Mouse (Mus musculus): ENCODE data around the gene Jmjd1c. TPM values are rescaled to one million over a fixed set of nuclear protein-coding genes. Genes with fewer than 3 reads are reported as not detected.

Jmjd1c gene
- total and polyA plus RNA-seq, 3 experiments, result 8.5 to 36.8 (median 34.5) TPM

DNA sequence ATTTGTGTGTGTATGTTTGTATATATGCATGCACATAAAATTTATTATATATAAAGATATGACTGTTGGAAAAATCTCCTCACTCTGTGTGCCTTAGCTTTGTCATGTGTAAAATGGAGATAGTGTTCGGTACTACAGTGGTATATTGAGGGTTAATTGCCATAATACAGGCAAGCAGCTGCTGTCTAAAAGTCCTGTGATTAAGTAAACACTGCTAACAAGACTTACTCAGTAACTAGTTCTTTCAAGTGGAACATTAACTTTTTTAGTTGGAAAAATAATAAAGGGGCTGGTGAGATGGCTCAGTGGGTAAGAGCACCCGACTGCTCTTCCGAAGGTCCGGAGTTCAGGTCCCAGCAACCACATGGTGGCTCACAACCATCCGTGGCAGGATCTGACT is 116.1 kb downstream of the Jmjd1c start:
- Histone ChIP-seq H3K9ac (ENCODE audit: low read depth, low read length) (no peak overlapping the region), H3K4me3 (no peak overlapping the region), H3K27ac (no peak overlapping the region), H3K79me2 (replicated peaks; ENCODE audit: control insufficient read depth, insufficient read depth, low read length) (peaks cover 11% of the 10 kb centered on the region; the same call in 1 of the 2 replicates), H3K36me3 (ENCODE audit: control insufficient read depth, insufficient read depth, low read length) (peaks cover 25% of the 10 kb centered on the region), H3K4me1 (ENCODE audit: control insufficient read depth, insufficient read depth, low read length) (peaks cover 19% of the 10 kb centered on the region), H3K27me3 (ENCODE audit: control insufficient read depth, insufficient read depth, low read length) (no peaks in the 10 kb centered on the region)
- intact Hi-C loops (cut with DNase I), result no loop called here
- 96% methylated on average over 5 of the region's 5 CpGs for WGBS
- no peak for DNase-seq
- TF ChIP-seq POLR2A (IDR thresholded peaks at IDR 0.05; ENCODE audit: insufficient read depth, low read depth, low read length), result no peak
- TF ChIP-seq CTCF (IDR thresholded peaks at IDR 0.05), result no peak
- TF ChIP-seq EP300 (IDR thresholded peaks at IDR 0.05; ENCODE audit: insufficient read depth, low read depth, low read length), result no peak

DNA sequence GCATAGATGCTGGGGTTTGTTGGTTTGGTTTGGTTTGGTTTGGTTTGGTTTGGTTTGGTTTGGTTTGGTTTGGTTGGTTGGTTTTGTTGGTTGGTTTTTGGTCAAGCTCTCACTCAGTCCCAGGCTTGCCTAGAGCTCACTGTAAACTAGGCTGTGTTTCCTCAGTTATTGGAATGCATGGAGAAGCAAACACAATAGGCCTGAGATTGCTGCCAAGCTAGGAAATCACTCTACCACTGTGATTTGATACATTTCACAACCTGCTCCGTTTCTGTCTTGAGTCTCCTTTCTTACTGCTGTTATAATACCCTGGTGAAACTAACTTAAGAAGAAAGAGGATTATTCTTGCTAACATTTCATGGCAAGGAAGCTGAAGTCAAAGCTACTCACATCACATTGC is 117.8 kb downstream of the Jmjd1c start:
- H3K9ac ChIP-seq (ENCODE audit: low read depth, low read length), result no peak overlapping the region
- peaks cover 18% of the 10 kb centered on the region for H3K36me3 ChIP-seq (ENCODE audit: control insufficient read depth, insufficient read depth, low read length)
- no peak for TF ChIP-seq POLR2A (IDR thresholded peaks at IDR 0.05; ENCODE audit: insufficient read depth, low read depth, low read length)
- TF ChIP-seq CTCF (IDR thresholded peaks at IDR 0.05), result no peak
- no peak for TF ChIP-seq EP300 (IDR thresholded peaks at IDR 0.05; ENCODE audit: insufficient read depth, low read depth, low read length)
- DNase-seq, result no peak
- intact Hi-C loops (cut with DNase I), result no loop called here
- peaks cover 9% of the 10 kb centered on the region; the same call in 1 of the 2 replicates for H3K79me2 ChIP-seq (replicated peaks; ENCODE audit: control insufficient read depth, insufficient read depth, low read length)
- H3K4me3 ChIP-seq, result no peak overlapping the region
- H3K4me1 ChIP-seq (ENCODE audit: control insufficient read depth, insufficient read depth, low read length), result peaks cover 17% of the 10 kb centered on the region
- WGBS, result 6% methylated on average over 1 of the region's 1 CpGs
- no peaks in the 10 kb centered on the region for H3K27me3 ChIP-seq (ENCODE audit: control insufficient read depth, insufficient read depth, low read length)
- H3K27ac ChIP-seq, result no peak overlapping the region

DNA sequence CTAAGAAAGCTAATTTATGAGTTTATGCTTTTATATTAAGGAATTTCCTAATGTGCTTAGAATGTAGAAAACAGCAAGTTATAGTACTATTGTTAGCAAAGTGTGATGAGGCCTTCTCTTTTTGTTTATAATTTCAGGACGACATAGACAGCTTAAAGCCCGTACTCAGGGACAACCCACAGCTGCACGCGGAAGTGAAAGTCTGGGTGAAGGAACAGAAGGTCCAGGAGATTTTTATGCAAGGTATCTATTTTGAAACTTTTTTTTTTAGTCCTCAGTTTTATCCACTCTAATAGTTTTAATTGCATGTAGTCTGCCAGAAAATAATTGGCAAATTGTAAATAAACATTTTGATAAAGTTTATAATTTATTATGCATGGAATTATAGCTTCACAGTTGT is 119.2 kb downstream of the Jmjd1c start:
- Histone ChIP-seq H3K27me3 (ENCODE audit: control insufficient read depth, insufficient read depth, low read length) (no peaks in the 10 kb centered on the region), H3K9ac (ENCODE audit: low read depth, low read length) (no peak overlapping the region), H3K79me2 (replicated peaks; ENCODE audit: control insufficient read depth, insufficient read depth, low read length) (peaks cover 7% of the 10 kb centered on the region; the same call in 1 of the 2 replicates), H3K4me3 (no peak overlapping the region), H3K27ac (no peak overlapping the region; the same call in 1 of the 2 replicates), H3K4me1 (ENCODE audit: control insufficient read depth, insufficient read depth, low read length) (peaks cover 14% of the 10 kb centered on the region), H3K36me3 (ENCODE audit: control insufficient read depth, insufficient read depth, low read length) (peaks cover 25% of the 10 kb centered on the region)
- DNase-seq, result no peak
- intact Hi-C loops (cut with DNase I), result loop anchor here (5.0 kb wide), 1 partner anchor 363 kb away; no protein-coding TSS in a partner anchor
- TF ChIP-seq EP300 (IDR thresholded peaks at IDR 0.05; ENCODE audit: insufficient read depth, low read depth, low read length) (no peak), POLR2A (IDR thresholded peaks at IDR 0.05; ENCODE audit: insufficient read depth, low read depth, low read length) (no peak), CTCF (IDR thresholded peaks at IDR 0.05) (no peak)
- 61% methylated on average over 4 of the region's 4 CpGs for WGBS

DNA sequence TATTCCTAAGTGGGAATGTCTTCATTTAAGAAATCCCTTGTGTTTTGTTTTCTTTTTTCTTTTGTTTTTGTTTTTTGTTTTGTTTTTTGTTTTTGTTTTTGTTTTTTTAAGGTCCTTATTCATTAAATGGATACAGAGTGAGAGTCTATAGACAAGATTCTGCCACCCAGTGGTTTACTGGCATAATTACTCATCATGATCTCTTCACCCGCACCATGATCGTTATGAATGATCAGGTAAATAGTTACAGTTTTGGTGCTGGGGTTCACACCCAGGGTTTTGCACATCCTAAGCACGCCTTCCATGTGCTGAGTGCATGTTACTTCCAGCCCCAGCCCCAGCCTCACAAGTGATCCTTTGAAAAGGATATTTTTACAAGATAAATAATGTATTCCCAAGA is 120.9 kb downstream of the Jmjd1c start:
- H3K9ac ChIP-seq (ENCODE audit: low read depth, low read length), result no peak overlapping the region
- no peak overlapping the region for H3K4me3 ChIP-seq
- intact Hi-C loops (cut with DNase I), result loop anchor here (2.0 to 5.0 kb wide), 2 partner anchors 308 to 365 kb away; no protein-coding TSS in a partner anchor
- 67% methylated on average over 3 of the region's 3 CpGs for WGBS
- peaks cover 7% of the 10 kb centered on the region; the same call in 1 of the 2 replicates for H3K79me2 ChIP-seq (replicated peaks; ENCODE audit: control insufficient read depth, insufficient read depth, low read length)
- H3K4me1 ChIP-seq (ENCODE audit: control insufficient read depth, insufficient read depth, low read length), result peaks cover 14% of the 10 kb centered on the region
- TF ChIP-seq EP300 (IDR thresholded peaks at IDR 0.05; ENCODE audit: insufficient read depth, low read depth, low read length), result no peak
- TF ChIP-seq CTCF (IDR thresholded peaks at IDR 0.05), result peak; percentile 73
- peaks cover 35% of the 10 kb centered on the region for H3K36me3 ChIP-seq (ENCODE audit: control insufficient read depth, insufficient read depth, low read length)
- no peaks in the 10 kb centered on the region for H3K27me3 ChIP-seq (ENCODE audit: control insufficient read depth, insufficient read depth, low read length)
- no peak overlapping the region for H3K27ac ChIP-seq
- DNase-seq, result no peak

DNA sequence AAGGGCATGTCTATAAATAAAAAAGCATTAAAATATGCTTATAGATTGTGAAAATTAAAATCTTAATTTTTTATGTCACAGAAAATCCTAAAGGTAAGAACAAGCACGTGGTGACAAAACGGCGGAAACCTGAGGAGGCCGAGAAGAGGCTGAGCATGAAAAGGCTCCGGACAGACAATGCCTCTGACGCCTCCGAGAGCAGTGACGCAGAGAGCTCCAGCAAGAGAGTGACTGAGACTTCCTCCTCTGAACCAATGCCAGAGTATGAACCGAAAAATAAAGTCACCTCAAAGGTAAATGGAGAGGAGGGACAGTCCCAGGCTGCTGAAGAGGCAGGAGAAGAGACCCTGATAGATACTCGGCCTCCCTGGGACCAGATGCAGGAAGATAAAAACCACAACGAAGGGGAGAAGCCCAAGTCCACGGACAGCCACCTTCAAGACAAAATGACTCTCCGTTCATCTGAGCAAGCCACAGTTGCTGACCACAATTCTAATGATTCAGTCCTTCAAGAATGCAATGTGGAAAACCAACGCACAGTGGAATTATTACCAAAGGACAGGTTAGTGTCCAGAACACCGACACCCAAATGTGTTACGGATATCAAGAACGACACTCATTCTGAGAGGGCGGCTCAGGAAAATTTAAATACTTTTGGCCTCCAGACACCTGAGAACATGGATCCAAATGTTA is 123.1 kb downstream of the Jmjd1c start:
- H3K27me3 ChIP-seq (ENCODE audit: control insufficient read depth, insufficient read depth, low read length), result no peaks in the 10 kb centered on the region
- 84% methylated on average over 18 of the region's 18 CpGs for WGBS
- intact Hi-C loops (cut with DNase I), result loop anchor here (5.0 kb wide), 1 partner anchor 367 kb away; no protein-coding TSS in a partner anchor
- H3K9ac ChIP-seq (ENCODE audit: low read depth, low read length), result no peak overlapping the region
- H3K36me3 ChIP-seq (ENCODE audit: control insufficient read depth, insufficient read depth, low read length), result peaks cover 35% of the 10 kb centered on the region
- TF ChIP-seq POLR2A (IDR thresholded peaks at IDR 0.05; ENCODE audit: insufficient read depth, low read depth, low read length) (no peak), CTCF (IDR thresholded peaks at IDR 0.05) (no peak), EP300 (IDR thresholded peaks at IDR 0.05; ENCODE audit: insufficient read depth, low read depth, low read length) (no peak)
- peaks cover 7% of the 10 kb centered on the region for H3K79me2 ChIP-seq (replicated peaks; ENCODE audit: control insufficient read depth, insufficient read depth, low read length)
- DNase-seq, result no peak
- H3K4me3 ChIP-seq, result no peak overlapping the region
- no peak overlapping the region for H3K27ac ChIP-seq
- peaks cover 11% of the 10 kb centered on the region for H3K4me1 ChIP-seq (ENCODE audit: control insufficient read depth, insufficient read depth, low read length)

DNA sequence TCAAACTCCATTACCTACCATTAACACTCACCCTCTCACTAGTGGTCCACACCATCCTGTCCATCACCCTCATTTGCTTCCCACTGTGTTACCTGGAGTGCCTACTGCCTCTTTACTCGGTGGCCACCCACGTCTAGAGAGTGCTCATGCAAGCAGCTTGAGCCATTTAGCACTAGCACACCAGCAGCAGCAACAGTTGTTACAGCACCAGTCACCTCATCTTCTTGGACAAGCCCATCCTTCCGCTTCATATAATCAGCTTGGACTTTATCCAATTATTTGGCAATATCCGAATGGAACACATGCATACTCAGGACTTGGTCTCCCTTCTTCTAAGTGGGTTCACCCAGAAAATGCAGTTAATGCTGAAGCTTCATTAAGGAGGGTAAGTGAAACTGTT is 124.3 kb downstream of the Jmjd1c start:
- Histone ChIP-seq H3K4me1 (ENCODE audit: control insufficient read depth, insufficient read depth, low read length) (peaks cover 7% of the 10 kb centered on the region), H3K4me3 (no peak overlapping the region), H3K9ac (ENCODE audit: low read depth, low read length) (no peak overlapping the region), H3K27me3 (ENCODE audit: control insufficient read depth, insufficient read depth, low read length) (no peaks in the 10 kb centered on the region), H3K27ac (no peak overlapping the region), H3K36me3 (ENCODE audit: control insufficient read depth, insufficient read depth, low read length) (peaks cover 33% of the 10 kb centered on the region), H3K79me2 (replicated peaks; ENCODE audit: control insufficient read depth, insufficient read depth, low read length) (peaks cover 5% of the 10 kb centered on the region)
- intact Hi-C loops (cut with DNase I), result no loop called here
- WGBS, result 46% methylated on average over 4 of the region's 4 CpGs
- TF ChIP-seq EP300 (IDR thresholded peaks at IDR 0.05; ENCODE audit: insufficient read depth, low read depth, low read length), result no peak
- TF ChIP-seq CTCF (IDR thresholded peaks at IDR 0.05), result no peak
- DNase-seq, result no peak

Data from heart, adult 2 months (tissue).